Mouse (Mus musculus) adrenal gland, adult 8-10 months (tissue): ENCODE data around the gene Mov10. TPM values are rescaled to one million over a fixed set of nuclear protein-coding genes. Genes with fewer than 3 reads are reported as not detected.

Experiments
- DNase-seq: peaks from one replicate; pipeline ENCODE4 v3.0.0; 2022
- total RNA-seq, 4 experiments: library from RNA; stranded (reverse); gene quantifications; 2 replicates each; pipeline ENCODE4 v1.2.4; 2022

Mov10 gene
- total RNA-seq, 4 experiments from 2014 or later = 19.8 to 26.6 (median 23.7) TPM

GRCm38 (mm10) chr3:104804312-104804711 lies 14.1 kb downstream of the Mov10 start:
- no peak for DNase-seq

DNA sequence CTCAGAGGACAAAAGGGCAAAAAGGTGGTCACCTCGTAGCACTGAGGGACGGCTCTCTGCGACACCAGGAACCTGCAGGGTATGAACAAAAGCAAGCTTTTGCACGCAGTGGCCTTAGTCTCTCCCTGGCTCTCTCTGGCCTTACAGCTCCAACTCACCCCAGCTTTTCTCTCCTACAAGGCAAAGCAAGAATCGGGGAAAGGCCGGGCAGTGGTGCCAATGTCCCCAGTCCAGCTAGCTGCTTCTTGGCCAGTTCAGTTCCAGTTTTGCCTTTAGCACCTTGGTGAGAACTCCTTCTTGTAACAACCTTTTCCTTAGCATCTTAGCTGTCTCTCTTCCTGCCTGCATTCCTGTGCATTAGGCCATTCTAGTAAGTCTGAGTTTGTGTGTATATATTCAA lies 16.9 kb downstream of the Mov10 start:
- no peak for DNase-seq

DNA sequence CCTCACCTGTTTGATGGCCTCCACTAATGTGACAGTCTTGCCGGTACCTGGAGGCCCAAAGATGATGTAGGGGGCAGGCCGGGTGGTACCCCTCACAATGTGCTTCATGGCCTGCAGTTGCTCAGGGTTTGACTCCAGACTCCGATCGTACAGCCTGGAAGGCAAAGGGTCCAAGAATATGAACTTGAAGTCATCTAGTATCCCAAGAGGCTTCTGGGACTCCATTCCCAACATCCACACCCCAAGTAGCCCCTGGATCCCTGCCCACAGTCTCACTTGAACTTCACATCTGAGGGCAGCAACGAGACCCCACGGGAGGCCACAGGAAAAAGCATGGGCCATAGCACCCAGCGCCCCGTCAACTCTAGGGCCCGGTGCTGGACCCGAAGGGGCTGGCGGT lies 17.7 kb downstream of the Mov10 start:
- DNase-seq = no peak

GRCm38 (mm10) chr3:104796430-104797082 lies 21.8 kb downstream of the Mov10 start:
- no peak for DNase-seq

DNA sequence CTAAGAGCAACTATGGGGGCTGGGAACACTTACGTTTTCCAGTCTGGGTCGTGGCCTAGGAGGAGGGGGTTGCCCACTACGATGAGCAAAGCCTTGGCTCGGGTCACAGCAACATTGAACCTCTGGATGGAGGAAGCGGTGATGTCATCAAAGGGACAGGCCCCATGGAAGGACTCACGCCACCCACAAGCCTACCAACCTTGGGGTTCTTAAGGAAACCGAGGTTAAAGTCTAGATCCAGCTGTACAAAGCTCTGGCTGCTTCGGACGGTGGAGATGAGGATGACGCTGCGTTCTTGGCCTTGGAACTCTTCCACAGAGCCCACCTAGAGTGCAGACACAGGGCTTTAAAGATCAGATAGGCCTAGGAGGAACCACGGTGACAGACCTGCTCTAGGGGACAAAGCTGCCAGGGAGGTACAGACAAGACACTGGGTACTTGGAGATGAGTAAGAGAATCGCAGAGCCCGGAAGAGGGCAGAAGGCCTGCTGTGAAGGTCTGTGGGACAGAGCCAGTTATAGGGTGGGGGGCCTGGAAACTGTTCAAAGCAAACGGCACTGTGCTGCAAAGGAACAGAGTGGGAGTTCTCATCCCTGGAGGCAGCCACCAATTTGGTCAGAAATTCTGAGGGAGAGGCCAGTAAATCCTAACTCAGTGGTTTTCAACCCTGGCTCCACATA lies 22.6 kb downstream of the Mov10 start:
- peak; percentile 48 for DNase-seq

DNA sequence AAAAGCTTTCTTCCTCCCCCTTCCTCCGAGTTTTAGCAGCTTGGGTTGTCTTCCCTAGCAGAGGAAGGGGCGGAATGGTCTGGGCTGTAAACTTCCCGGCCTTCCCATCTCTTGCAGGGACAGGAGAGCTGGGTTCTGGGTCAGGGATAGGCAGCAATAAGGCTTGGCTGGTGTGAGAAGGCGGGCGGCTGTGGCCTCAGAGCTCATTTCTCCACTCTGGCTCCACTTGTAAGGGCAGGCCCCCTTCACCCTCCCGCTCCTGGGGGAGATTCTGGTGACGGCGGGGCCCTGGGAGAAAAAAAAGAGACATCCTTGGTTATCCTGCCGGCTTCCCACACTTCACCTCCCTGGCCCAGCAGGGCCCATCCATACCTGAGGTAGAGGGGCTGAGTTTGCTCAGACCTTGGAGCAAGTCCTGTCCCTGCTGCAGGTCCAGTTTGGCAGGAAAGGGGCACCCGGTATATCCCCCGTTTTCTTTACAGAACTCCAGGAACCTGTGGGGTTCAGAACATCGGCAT lies 23.4 kb downstream of the Mov10 start:
- no peak for DNase-seq

DNA sequence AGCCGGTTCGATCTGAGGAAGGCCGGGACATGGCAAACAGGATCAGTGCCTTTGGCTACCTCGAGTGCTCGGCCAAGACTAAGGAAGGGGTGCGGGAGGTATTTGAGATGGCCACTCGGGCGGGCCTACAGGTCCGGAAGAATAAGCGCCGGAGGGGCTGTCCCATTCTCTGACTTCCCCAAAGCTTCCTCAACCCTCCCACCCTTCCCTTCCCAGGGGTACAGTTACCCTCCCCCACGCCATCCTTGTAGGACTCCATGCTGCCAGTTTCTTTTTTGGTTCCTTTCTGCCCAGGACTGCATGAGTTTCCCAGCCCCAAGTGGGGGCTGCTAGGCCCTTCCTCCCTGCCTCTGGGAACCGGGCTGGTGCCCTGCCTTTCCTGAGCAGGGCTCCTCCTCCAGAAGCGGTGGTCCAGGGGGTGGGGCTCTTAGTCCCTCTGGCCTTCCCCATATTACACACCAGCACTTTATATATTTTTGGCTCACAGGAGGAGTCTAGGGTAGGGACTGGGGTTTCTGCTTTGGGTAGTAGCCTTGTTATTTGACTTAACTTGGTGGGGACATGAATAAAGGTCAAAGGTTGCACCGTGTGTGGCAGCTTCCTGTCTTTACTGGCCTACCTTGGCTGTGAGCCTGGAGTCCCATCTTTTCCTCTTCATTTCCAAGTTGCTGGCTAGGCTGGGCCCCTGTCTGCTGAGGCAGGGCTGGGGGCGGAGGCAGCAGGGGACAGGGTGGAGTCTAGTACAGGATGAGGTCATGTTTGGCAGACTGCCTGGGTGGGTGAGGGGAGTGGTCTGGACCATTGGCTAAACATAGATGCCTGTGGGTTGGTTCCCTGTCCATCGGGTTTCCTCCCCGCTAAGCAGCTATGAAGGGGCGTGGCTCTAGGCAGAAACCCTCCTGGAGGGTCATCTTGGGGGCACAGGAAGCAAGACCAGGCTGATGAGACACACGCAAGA lies 24.2 kb downstream of the Mov10 start:
- peak; percentile 88 for DNase-seq

DNA sequence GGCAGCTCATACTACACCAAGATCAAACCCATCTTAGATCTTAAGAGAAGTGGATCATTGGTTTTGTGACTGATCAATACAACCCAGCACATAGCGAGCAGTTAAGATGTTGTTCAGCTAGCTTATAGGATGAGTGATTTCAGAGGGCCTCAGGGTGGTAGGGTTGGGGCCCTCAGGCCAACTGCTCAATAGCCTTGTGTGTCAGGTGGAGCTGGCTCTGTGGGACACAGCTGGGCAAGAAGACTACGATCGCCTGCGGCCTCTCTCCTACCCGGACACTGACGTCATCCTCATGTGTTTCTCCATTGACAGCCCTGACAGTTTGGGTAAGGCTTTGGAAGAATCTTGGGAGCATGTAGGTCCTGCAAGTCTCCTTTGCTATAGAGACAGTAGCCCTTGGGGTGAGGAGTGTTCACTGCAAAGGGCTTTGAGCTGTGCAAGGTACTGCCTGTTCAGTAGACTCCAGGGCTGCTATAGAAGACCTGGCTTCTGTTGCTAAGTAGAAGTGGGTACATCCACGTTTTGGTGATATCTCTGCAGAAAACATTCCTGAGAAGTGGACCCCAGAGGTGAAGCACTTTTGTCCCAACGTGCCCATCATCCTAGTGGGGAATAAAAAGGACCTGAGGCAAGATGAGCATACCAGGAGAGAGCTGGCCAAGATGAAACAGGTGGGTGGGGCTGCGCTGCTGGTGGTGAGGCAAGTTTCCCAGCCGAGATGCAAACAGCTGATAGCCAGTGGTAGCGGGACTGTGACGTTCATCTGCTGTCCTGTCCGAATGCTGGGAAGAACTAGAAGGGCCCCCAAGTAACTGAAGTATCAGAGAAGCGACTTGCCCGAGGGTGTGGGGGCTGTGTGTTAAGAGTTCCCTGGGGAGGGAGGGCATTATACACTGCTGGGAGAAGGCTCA lies 25.7 kb downstream of the Mov10 start:
- DNase-seq = no peak

DNA sequence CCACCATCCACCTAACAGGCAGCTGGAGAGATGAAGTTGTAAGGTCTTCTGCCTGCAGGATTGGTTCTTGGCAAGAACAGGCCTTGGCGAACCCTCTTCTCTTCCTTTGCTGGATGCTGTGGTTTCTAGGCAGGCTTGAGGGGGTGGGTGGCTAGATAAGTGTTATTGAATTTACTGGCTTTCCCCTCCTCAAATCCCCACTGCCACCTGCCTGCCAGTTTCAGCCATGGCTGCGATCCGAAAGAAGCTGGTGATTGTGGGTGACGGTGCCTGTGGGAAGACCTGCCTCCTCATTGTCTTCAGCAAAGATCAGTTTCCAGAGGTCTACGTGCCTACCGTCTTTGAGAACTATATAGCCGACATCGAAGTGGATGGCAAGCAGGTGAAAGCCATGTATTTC lies 26.7 kb downstream of the Mov10 start:
- no peak for DNase-seq

GRCm38 (mm10) chr3:104791017-104791416 lies 27.3 kb downstream of the Mov10 start:
- DNase-seq = no peak

GRCm38 (mm10) chr3:104790401-104790937 lies 27.9 kb downstream of the Mov10 start:
- no peak for DNase-seq

DNA sequence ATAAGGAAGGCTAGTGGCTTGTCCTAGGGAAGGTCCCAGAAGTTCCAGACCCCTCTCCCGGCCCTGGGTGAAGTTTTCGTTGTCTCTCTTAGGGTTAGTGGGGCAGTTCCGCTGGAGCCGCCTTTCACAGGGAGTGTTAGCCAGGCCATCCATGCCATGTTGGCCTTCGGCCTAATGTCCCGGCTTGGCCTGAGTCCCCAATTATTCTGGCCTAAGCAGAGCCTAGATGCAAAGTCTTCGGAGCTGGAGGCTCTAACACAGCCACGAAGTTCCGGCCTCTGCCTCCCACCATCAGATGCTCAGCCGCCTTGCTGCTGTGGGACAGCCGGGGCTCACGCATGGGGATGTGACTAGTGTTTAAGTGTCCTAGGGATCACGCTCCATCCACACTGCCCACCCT lies 28.5 kb downstream of the Mov10 start:
- peak; percentile 37 for DNase-seq

DNA sequence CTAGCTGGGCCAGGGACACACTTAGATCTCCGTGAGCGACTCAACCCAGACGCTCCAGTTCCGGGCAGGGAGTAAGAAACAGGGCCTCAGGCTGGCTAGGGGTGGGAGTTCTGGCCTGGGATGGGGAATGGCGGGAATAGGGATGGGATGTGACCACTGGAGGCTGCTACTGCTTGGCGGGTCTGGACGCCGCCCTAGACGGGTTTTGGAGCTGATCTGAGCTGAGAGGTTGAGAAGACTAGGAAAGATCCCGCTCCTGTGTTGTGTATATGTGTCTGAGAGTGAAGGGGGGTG lies 29.1 kb downstream of the Mov10 start:
- no peak for DNase-seq

DNA sequence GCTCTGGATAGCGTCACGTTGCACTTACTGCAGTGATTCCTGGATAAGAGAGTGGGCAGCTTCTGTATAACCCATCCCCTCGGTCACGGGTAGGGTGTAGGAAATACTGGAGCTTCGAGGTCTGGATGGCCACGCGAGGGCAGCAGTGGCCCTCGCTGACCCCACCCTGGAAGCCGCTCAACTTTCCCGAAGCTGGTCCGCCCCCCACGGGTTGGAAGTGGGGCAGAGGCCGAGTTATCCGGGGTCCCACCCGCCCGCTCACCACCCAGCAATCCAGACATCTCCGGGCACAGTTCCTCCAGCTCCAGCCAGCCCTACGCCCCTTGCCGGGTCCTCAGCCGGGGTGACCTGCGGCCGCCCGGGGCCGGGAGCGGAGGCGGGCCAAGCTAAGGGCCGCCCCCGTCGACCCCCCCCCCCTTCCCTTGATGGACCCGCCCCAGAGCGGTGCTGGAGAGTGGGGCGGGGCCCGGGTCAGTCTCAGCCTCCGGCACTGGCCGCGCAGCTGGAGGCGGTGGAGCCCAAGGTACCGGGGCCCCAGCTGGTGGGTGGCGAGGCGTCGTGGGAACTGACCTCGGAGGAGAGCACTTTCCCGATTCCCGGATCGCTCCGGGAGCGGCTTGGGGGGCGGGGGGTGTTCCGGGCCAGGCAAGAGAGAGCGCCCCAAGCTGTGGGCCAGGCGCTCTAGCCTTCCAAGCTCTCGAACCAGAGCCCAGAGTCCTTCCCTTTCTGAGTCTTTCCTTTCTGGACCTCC lies 29.6 kb downstream of the Mov10 start:
- DNase-seq = peak; percentile 78

DNA sequence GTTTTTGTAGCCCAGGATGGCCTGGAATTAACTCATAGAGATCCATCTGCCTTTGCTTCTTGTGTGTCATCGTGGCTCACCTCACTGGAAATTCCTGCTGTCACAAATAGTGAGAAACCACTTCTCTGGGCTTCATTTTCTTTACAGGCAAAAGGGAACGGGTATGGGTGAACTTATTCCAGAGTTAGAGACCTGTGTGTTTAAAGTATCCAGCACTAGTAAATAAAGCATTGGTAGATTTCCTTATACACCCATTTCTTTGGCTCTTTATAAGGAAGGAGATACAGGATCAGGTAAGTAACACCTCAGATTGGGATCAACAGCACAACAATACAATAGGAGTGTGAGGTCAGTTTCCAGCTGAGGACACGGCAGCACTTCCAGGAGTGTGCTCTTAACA lies 30.3 kb downstream of the Mov10 start, which contains the start of gene Rhoc:
TSS of gene Rhoc (plus strand) at position 301 of the 400 bp plus-strand sequence.
- DNase-seq = no peak

GRCm38 (mm10) chr3:104785284-104785683 lies 33.1 kb downstream of the Mov10 start:
- no peak for DNase-seq

- DNase-seq = no peak
Observed at GRCm38 (mm10) chr3:104783971-104784500, 34.3 kb downstream of the Mov10 start.

GRCm38 (mm10) chr3:104782061-104782681 lies 36.2 kb downstream of the Mov10 start:
- peak; percentile 65 for DNase-seq

DNA sequence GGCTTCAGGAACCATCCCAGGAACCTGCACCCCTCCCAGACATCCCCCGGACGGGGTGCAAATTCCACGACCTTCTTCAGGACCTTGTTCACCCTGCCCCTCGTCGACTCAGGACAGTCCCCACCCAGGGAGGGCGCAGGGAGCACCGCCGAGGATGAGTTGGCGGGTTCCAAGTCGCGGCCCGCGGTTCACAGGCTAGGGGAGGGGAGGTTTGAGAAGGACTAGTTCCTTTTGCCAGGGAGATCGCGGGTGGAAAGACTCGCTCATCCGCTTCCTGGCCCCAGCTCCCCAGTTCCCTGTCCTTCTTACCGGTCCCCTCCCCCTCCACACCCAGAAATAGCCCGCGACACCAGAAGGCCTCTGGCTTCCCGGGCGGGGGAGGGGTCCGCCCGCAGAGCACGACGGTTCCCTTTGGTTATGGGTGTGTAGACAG lies 36.9 kb downstream of the Mov10 start, which contains the start of gene Fam19a3:
TSS of gene Fam19a3 (minus strand) at position 370 of the 433 bp plus-strand sequence.
- no peak for DNase-seq
